10 mouse cellular contexts compared by ENCODE assay signal in genomic region chr9:89678974-89679373, GRCm38 (mm10). TPM values are rescaled to one million over a fixed set of nuclear protein-coding genes. Genes with fewer than 3 reads are reported as not detected.
DNase-seq lines count a peak whose midpoint lies in the region; ATAC-seq and TF ChIP-seq lines count a peak whose summit lies in the region.
"Had no signal": no experiment of that assay in that cellular context is flagged by ENCODE, and none has a peak within 500 bp of the region (broad histone marks: within the 10 kb centered on the region; RNA-seq: fewer than 3 reads in every experiment).

No protein-coding gene starts in this region.

- no peak for TF ChIP-seq EP300 in MEL (IDR thresholded peaks at IDR 0.05; ENCODE audit: low read depth in 1 of 2, low read length in 2 of 2)

- H3K79me2 ChIP-seq in MEL (ENCODE audit: control insufficient read depth, insufficient read depth, low read length, poor library complexity), result no peaks in the 10 kb centered on the region

- TF ChIP-seq POLR2A in MEL (IDR thresholded peaks at IDR 0.05; ENCODE audit: control insufficient read depth in 1 of 2, insufficient read depth in 1 of 2, low read depth in 1 of 2, low read length in 2 of 2, poor library complexity in 1 of 2), result no peak

- WGBS in heart, embryonic 15.5 days, result 47% methylated on average over 1 of the region's 1 CpGs
- WGBS in heart, embryonic 10.5 days, result 48% methylated on average over 1 of the region's 1 CpGs
- WGBS in forebrain, embryonic 15.5 days, result 65% methylated on average over 1 of the region's 1 CpGs

- DNase-seq in heart, embryonic 10.5 days (ENCODE audit: low spot score), result no peak
- DNase-seq in MEL (ENCODE audit: low read depth, low spot score), result no peak
- DNase-seq in lung, postnatal 4 days, result peak; percentile 28 to 40
- DNase-seq in spleen, postnatal 36 days (ENCODE audit: low spot score in 2 of 2), result no peak
- DNase-seq in frontal cortex, postnatal 10 days (ENCODE audit: low spot score in 2 of 2), result no peak
- DNase-seq in gastrocnemius, adult 8-10 months (ENCODE audit: low spot score in 2 of 2), result no peak

- H3K9me3 ChIP-seq in heart, embryonic 15.5 days (replicated peaks), result no peaks in the 10 kb centered on the region
- H3K9me3 ChIP-seq in heart, embryonic 10.5 days, result no peaks in the 10 kb centered on the region
- no peaks in the 10 kb centered on the region for H3K9me3 ChIP-seq in MEL (replicated peaks; ENCODE audit: insufficient read depth, low read length)
- H3K9me3 ChIP-seq in forebrain, embryonic 15.5 days, result no peaks in the 10 kb centered on the region

- ATAC-seq in heart, embryonic 15.5 days (replicated peaks; ENCODE audit: insufficient number of reproducible peaks, insufficient read depth, low FRiP score, low read depth), result 0 out of 2 replicates have a peak, but pooled peaks have one; percentile 2
- ATAC-seq in forebrain, embryonic 15.5 days (replicated peaks), result peak; percentile 62; the same call in 1 of the 2 replicates

- no peak overlapping the region for H3K4me3 ChIP-seq in heart, embryonic 15.5 days
- H3K4me3 ChIP-seq in heart, embryonic 10.5 days, result no peak overlapping the region
- H3K4me3 ChIP-seq in MEL (ENCODE audit: control insufficient read depth in 1 of 2, insufficient read depth in 1 of 2, low read depth in 2 of 2, low read length in 2 of 2), result no peak overlapping the region
- no peak overlapping the region for H3K4me3 ChIP-seq in forebrain, embryonic 15.5 days
- H3K4me3 ChIP-seq: myocyte had no signal

- no peaks in the 10 kb centered on the region for H3K27me3 ChIP-seq in heart, embryonic 15.5 days
- H3K27me3 ChIP-seq in heart, embryonic 10.5 days (ENCODE audit: insufficient read depth, poor library complexity, severe bottlenecking), result no peaks in the 10 kb centered on the region
- peaks cover 4 to 6% of the 10 kb centered on the region in 2 experiments; a peak in 3 of 4 replicates for H3K27me3 ChIP-seq in MEL (ENCODE audit: control insufficient read depth in 1 of 2, insufficient read depth in 2 of 2, low read length in 2 of 2)
- no peaks in the 10 kb centered on the region for H3K27me3 ChIP-seq in forebrain, embryonic 15.5 days

- peak in 1 of 3 experiments; percentile 31; a peak in 3 of 6 replicates for TF ChIP-seq CTCF in MEL (IDR thresholded peaks at IDR 0.05 in 2 of 3, conservative IDR thresholded peaks at IDR 0.05 in 1 of 3; ENCODE audit: control insufficient read depth in 1 of 3, insufficient read depth in 1 of 3, low read depth in 2 of 3, low read length in 3 of 3, poor library complexity in 1 of 3, severe bottlenecking in 1 of 3)

- no peak overlapping the region for H3K4me2 ChIP-seq in heart, embryonic 15.5 days
- no peak overlapping the region for H3K4me2 ChIP-seq in forebrain, embryonic 15.5 days (replicated peaks)

- H3K9ac ChIP-seq in heart, embryonic 15.5 days, result no peak overlapping the region
- no peak overlapping the region for H3K9ac ChIP-seq in MEL (ENCODE audit: control insufficient read depth, low read depth, low read length, poor library complexity, severe bottlenecking)
- H3K9ac ChIP-seq in forebrain, embryonic 15.5 days (replicated peaks), result no peak overlapping the region

- no peaks in the 10 kb centered on the region for H3K36me3 ChIP-seq in heart, embryonic 15.5 days
- H3K36me3 ChIP-seq in heart, embryonic 10.5 days, result no peaks in the 10 kb centered on the region
- H3K36me3 ChIP-seq in MEL (ENCODE audit: control insufficient read depth in 1 of 2, insufficient read depth in 2 of 2, low read length in 2 of 2), result no peaks in the 10 kb centered on the region
- H3K36me3 ChIP-seq in forebrain, embryonic 15.5 days, result no peaks in the 10 kb centered on the region

- no peaks in the 10 kb centered on the region for H3K4me1 ChIP-seq in heart, embryonic 15.5 days (replicated peaks)
- H3K4me1 ChIP-seq in heart, embryonic 10.5 days, result no peaks in the 10 kb centered on the region
- no peaks in the 10 kb centered on the region for H3K4me1 ChIP-seq in MEL (ENCODE audit: control insufficient read depth in 1 of 2, insufficient read depth in 2 of 2, low read length in 2 of 2)
- no peaks in the 10 kb centered on the region for H3K4me1 ChIP-seq in forebrain, embryonic 15.5 days

- peak; percentile 38 for TF ChIP-seq RAD21 in MEL (IDR thresholded peaks at IDR 0.05; ENCODE audit: low read depth, low read length)

- H3K27ac ChIP-seq in heart, embryonic 15.5 days, result no peak overlapping the region
- H3K27ac ChIP-seq in heart, embryonic 10.5 days, result no peak overlapping the region
- no peak overlapping the region for H3K27ac ChIP-seq in MEL (ENCODE audit: control insufficient read depth, low read depth, low read length)
- H3K27ac ChIP-seq in forebrain, embryonic 15.5 days (replicated peaks), result no peak overlapping the region

TF ChIP-seq in MEL, 35 proteins besides CTCF, POLR2A, EP300 and RAD21:
- TF ChIP-seq MYC (IDR thresholded peaks at IDR 0.05; ENCODE audit: low read depth, low read length) (no peak), HCFC1 (IDR thresholded peaks at IDR 0.05; ENCODE audit: low read depth, low read length) (no peak), TCF12 (IDR thresholded peaks at IDR 0.05; ENCODE audit: low read depth, low read length) (no peak), ZMIZ1 (IDR thresholded peaks at IDR 0.05; ENCODE audit: low read depth, low read length) (no peak), JUND (IDR thresholded peaks at IDR 0.05; ENCODE audit: low read depth, low read length) (no peak), NELFE (IDR thresholded peaks at IDR 0.05; ENCODE audit: low read depth, low read length) (no peak), ZNF384 (IDR thresholded peaks at IDR 0.05; ENCODE audit: low read depth, low read length) (no peak), UBTF (IDR thresholded peaks at IDR 0.05; ENCODE audit: borderline replicate concordance, insufficient read depth, low read depth, low read length) (no peak), MXI1 (IDR thresholded peaks at IDR 0.05; ENCODE audit: low read depth, low read length) (no peak), MAZ (IDR thresholded peaks at IDR 0.05; ENCODE audit: low read depth, low read length) (no peak), TBP (IDR thresholded peaks at IDR 0.05; ENCODE audit: low read depth, low read length) (no peak), ELF1 (IDR thresholded peaks at IDR 0.05; ENCODE audit: low read depth, low read length) (no peak), ZKSCAN1 (IDR thresholded peaks at IDR 0.05; ENCODE audit: low read depth, low read length) (no peak), USF1 (IDR thresholded peaks at IDR 0.05; ENCODE audit: low read depth, low read length) (no peak), KAT2A (conservative IDR thresholded peaks at IDR 0.05; ENCODE audit: low read depth, low read length) (no peak)

RNA-seq across cellular contexts. Expression of gene Tmed3, which starts 25.9 kb away (rescaled TPM):
- 65.0 and 88.8 TPM in 2 replicates for polyA plus RNA-seq in heart, embryonic 15.5 days (2015; fragmentation: Nextera tagmentation; extraction: Ambion mirVana)
- polyA plus RNA-seq in heart, embryonic 10.5 days (2016; fragmentation: Nextera tagmentation; extraction: Ambion mirVana), result 64.7 and 64.9 TPM in 2 replicates
- total RNA-seq in MEL (2012; rRNA removed), result 84.6 and 102 TPM in 2 replicates
- polyA plus RNA-seq in MEL (2012; ENCODE audit: insufficient read depth in 1 of 2, insufficient read length in 2 of 2, low read depth in 1 of 2, low replicate concordance in 2 of 2, missing spikeins in 1 of 2), result 10 to 100 TPM in 1 of 2 experiments, not detected in 1; 76.7 TPM
- polyA plus RNA-seq in forebrain, embryonic 15.5 days (2015; fragmentation: Nextera tagmentation; extraction: Ambion mirVana), result 45.5 and 49.6 TPM in 2 replicates
- 10 to 100 TPM; 11.8 to 14.8 (median 13.9) TPM for total RNA-seq in gastrocnemius, adult 8-10 months (2022)

RNA-seq across cellular contexts. Expression of gene Minar1, which starts 56.0 kb away (rescaled TPM):
- 0.08 and 0.11 TPM in 2 replicates for polyA plus RNA-seq in heart, embryonic 15.5 days (2015; fragmentation: Nextera tagmentation; extraction: Ambion mirVana)
- polyA plus RNA-seq in heart, embryonic 10.5 days (2016; fragmentation: Nextera tagmentation; extraction: Ambion mirVana), result 0.12 and 0.36 TPM in 2 replicates
- not detected in 2 replicates for total RNA-seq in MEL (2012; rRNA removed)
- polyA plus RNA-seq in MEL (2012; ENCODE audit: insufficient read depth in 1 of 2, insufficient read length in 2 of 2, low read depth in 1 of 2, low replicate concordance in 2 of 2, missing spikeins in 1 of 2), result not detected
- 0.78 and 0.92 TPM in 2 replicates for polyA plus RNA-seq in forebrain, embryonic 15.5 days (2015; fragmentation: Nextera tagmentation; extraction: Ambion mirVana)
- not detected for total RNA-seq in gastrocnemius, adult 8-10 months (2022)
- polyA plus RNA-seq: myocyte had no signal

RNA-seq across cellular contexts. Expression of gene Ankrd34c, which starts 59.3 kb away (rescaled TPM):
- polyA plus RNA-seq in heart, embryonic 15.5 days (2015; fragmentation: Nextera tagmentation; extraction: Ambion mirVana), result not detected in 2 replicates
- not detected in 2 replicates for polyA plus RNA-seq in heart, embryonic 10.5 days (2016; fragmentation: Nextera tagmentation; extraction: Ambion mirVana)
- not detected in 2 replicates for total RNA-seq in MEL (2012; rRNA removed)
- not detected for polyA plus RNA-seq in MEL (2012; ENCODE audit: insufficient read depth in 1 of 2, insufficient read length in 2 of 2, low read depth in 1 of 2, low replicate concordance in 2 of 2, missing spikeins in 1 of 2)
- 0.04 and 0.13 TPM in 2 replicates for polyA plus RNA-seq in forebrain, embryonic 15.5 days (2015; fragmentation: Nextera tagmentation; extraction: Ambion mirVana)
- total RNA-seq in gastrocnemius, adult 8-10 months (2022), result not detected
- polyA plus RNA-seq: heart, embryonic 16.5 days; myocyte had no signal

Comparison
In these comparisons a context has a peak if more than half of its experiments do, and no peak if none do; other contexts are left out.
1. DNase-seq: peak in lung, postnatal 4 days (2 of 2); none in heart, embryonic 10.5 days (single experiment), MEL (single experiment), spleen, postnatal 36 days (0 of 2), frontal cortex, postnatal 10 days (0 of 2) and gastrocnemius, adult 8-10 months (0 of 2).